Comparison of ENCODE assay signal across 11 mouse cellular contexts in the genomic region with DNA sequence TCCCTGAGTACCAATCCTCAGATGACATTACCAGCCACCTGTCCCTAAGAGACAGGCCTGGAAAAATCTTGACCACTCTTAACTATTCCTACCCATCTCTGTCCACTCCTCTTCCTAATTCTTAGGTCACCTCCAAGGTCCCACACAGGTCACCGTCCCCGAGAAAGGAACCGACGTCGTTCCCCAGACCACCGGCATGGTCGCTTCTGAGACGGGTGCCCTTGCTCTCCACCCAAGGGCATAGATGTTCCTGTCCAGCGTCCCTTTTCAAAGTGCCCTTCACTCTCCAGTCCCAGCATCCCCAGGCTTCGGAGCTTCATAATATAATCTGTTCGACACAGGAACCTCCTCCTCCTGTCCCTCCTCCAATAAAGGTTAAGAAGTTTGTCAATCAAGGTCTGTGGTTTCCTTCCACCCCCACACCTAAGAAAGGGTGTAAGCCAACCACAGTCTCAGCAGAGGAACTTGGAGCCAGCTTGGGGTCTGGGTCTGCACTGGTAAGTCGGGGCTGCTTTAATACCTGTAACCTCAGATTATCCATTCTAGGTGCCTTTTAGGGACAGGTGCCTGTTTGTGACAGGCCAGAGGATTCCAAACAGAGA. TPM values are rescaled to one million over a fixed set of nuclear protein-coding genes. Genes with fewer than 3 reads are reported as not detected.
A peak's percentile ranks its signal among the peaks of the same experiment; 100 is the strongest.
DNase-seq lines count a peak whose midpoint lies in the region; ATAC-seq and TF ChIP-seq lines count a peak whose summit lies in the region.
"Had no signal": no experiment of that assay in that cellular context is flagged by ENCODE, and none has a peak within 500 bp of the region (broad histone marks: within the 10 kb centered on the region; RNA-seq: fewer than 3 reads in every experiment).

Gene Igflr1 (plus strand): TSS at position 458 of the 602 bp plus-strand sequence.

- H3K27ac ChIP-seq in hindbrain, embryonic 12.5 days, result no peak within 1 kb of the TSS
- no peak within 1 kb of the TSS for H3K27ac ChIP-seq in hindbrain, postnatal 0 days
- H3K27ac ChIP-seq in embryonic facial prominence, embryonic 12.5 days, result no peak within 1 kb of the TSS
- H3K27ac ChIP-seq in liver, embryonic 13.5 days, result no peak within 1 kb of the TSS

- no peak for ATAC-seq in hindbrain, embryonic 12.5 days (ENCODE audit: low FRiP score)
- ATAC-seq in hindbrain, postnatal 0 days, result no peak
- peak; percentile 50 for ATAC-seq in CD4-positive, CD25-positive, alpha-beta regulatory T cell, adult 4 months
- no peak for ATAC-seq in embryonic facial prominence, embryonic 12.5 days (ENCODE audit: insufficient number of reproducible peaks, insufficient read depth, low FRiP score, low TSS enrichment)
- no peak for ATAC-seq in liver, embryonic 13.5 days (ENCODE audit: low read depth)
- ATAC-seq: Patski had no signal

- 95% methylated on average over 12 of the region's 12 CpGs for WGBS in hindbrain, embryonic 12.5 days
- WGBS in hindbrain, postnatal 0 days, result 94% methylated on average over 12 of the region's 12 CpGs
- 96% methylated on average over 12 of the region's 12 CpGs for WGBS in embryonic facial prominence, embryonic 12.5 days
- 85% methylated on average over 12 of the region's 12 CpGs for WGBS in liver, embryonic 13.5 days (ENCODE audit: insufficient replicate concordance)

- H3K27me3 ChIP-seq in hindbrain, embryonic 12.5 days, result no peaks in the 10 kb centered on the region
- no peaks in the 10 kb centered on the region for H3K27me3 ChIP-seq in hindbrain, postnatal 0 days (ENCODE audit: insufficient read depth, low read length)
- no peaks in the 10 kb centered on the region for H3K27me3 ChIP-seq in embryonic facial prominence, embryonic 12.5 days
- no peaks in the 10 kb centered on the region for H3K27me3 ChIP-seq in liver, embryonic 13.5 days
- H3K27me3 ChIP-seq: Patski had no signal

- TF ChIP-seq CTCF in hindbrain, postnatal 0 days (IDR thresholded peaks at IDR 0.05; ENCODE audit: low read depth), result no peak

- H3K4me2 ChIP-seq in hindbrain, embryonic 12.5 days (replicated peaks), result no peak within 1 kb of the TSS
- no peak within 1 kb of the TSS for H3K4me2 ChIP-seq in hindbrain, postnatal 0 days (ENCODE audit: low read depth, low read length)
- peak within 1 kb of the TSS; percentile 58 for H3K4me2 ChIP-seq in embryonic facial prominence, embryonic 12.5 days (replicated peaks)
- peak within 1 kb of the TSS; percentile 89 for H3K4me2 ChIP-seq in liver, embryonic 13.5 days

- 0 out of 2 replicates have a peak within 1 kb of the TSS, but pooled peaks have one; percentile 76 for H3K4me3 ChIP-seq in hindbrain, embryonic 12.5 days
- H3K4me3 ChIP-seq in hindbrain, postnatal 0 days (ENCODE audit: low read length), result no peak within 1 kb of the TSS
- H3K4me3 ChIP-seq in embryonic facial prominence, embryonic 12.5 days, result no peak within 1 kb of the TSS
- H3K4me3 ChIP-seq in liver, embryonic 13.5 days (replicated peaks), result peak within 1 kb of the TSS; percentile 83

- peaks cover 53% of the 10 kb centered on the region for H3K36me3 ChIP-seq in hindbrain, embryonic 12.5 days
- H3K36me3 ChIP-seq in hindbrain, postnatal 0 days (ENCODE audit: insufficient read depth, low read length), result peaks cover 43% of the 10 kb centered on the region
- peaks cover 47% of the 10 kb centered on the region for H3K36me3 ChIP-seq in embryonic facial prominence, embryonic 12.5 days
- peaks cover 55% of the 10 kb centered on the region for H3K36me3 ChIP-seq in liver, embryonic 13.5 days

- H3K9ac ChIP-seq in hindbrain, embryonic 12.5 days, result peak within 1 kb of the TSS; percentile 85; the same call in 1 of the 2 replicates
- H3K9ac ChIP-seq in hindbrain, postnatal 0 days (replicated peaks; ENCODE audit: low read length), result no peak within 1 kb of the TSS
- no peak within 1 kb of the TSS for H3K9ac ChIP-seq in embryonic facial prominence, embryonic 12.5 days
- H3K9ac ChIP-seq in liver, embryonic 13.5 days, result peak within 1 kb of the TSS; percentile 81

- peaks cover 12% of the 10 kb centered on the region for H3K4me1 ChIP-seq in hindbrain, embryonic 12.5 days
- no peaks in the 10 kb centered on the region for H3K4me1 ChIP-seq in hindbrain, postnatal 0 days (ENCODE audit: insufficient read depth, low read length)
- H3K4me1 ChIP-seq in embryonic facial prominence, embryonic 12.5 days, result peaks cover 9% of the 10 kb centered on the region
- H3K4me1 ChIP-seq in liver, embryonic 13.5 days (replicated peaks), result peaks cover 29% of the 10 kb centered on the region

- H3K9me3 ChIP-seq in hindbrain, embryonic 12.5 days (replicated peaks), result no peaks in the 10 kb centered on the region
- H3K9me3 ChIP-seq in hindbrain, postnatal 0 days (ENCODE audit: low read length), result no peaks in the 10 kb centered on the region
- no peaks in the 10 kb centered on the region for H3K9me3 ChIP-seq in embryonic facial prominence, embryonic 12.5 days
- H3K9me3 ChIP-seq in liver, embryonic 13.5 days (replicated peaks), result no peaks in the 10 kb centered on the region

- no peak for DNase-seq in hindbrain, postnatal 0 days (ENCODE audit: low spot score)
- no peak for DNase-seq in liver, embryonic 13.5 days
- no peak for DNase-seq in right cerebral cortex, postnatal 25 days
- no peak for DNase-seq in layer of hippocampus, adult 9-11 months
- no peak for DNase-seq in ovary, postnatal 10 days (ENCODE audit: low spot score)
- DNase-seq: kidney, adult 9 months had no signal

RNA-seq across cellular contexts. Expression of gene Igflr1, which starts in this region (rescaled TPM):
- polyA plus RNA-seq in hindbrain, embryonic 12.5 days (2016; fragmentation: Nextera tagmentation; extraction: Ambion mirVana), result 4.2 and 6.3 TPM in 2 replicates
- 5.6 TPM in 1 of 2 replicates, not detected in the other for total RNA-seq in hindbrain, postnatal 0 days (2014; rRNA removed)
- polyA plus RNA-seq in hindbrain, postnatal 0 days (2015; fragmentation: Nextera tagmentation; extraction: Ambion mirVana), result 2.6 and 3.4 TPM in 2 replicates
- polyA plus RNA-seq in CD4-positive, CD25-positive, alpha-beta regulatory T cell, adult 4 months (2017; shearing (Covaris generic)), result 100 to 1,000 TPM; 210 to 244 TPM
- 4.1 and 5.5 TPM in 2 replicates for polyA plus RNA-seq in embryonic facial prominence, embryonic 12.5 days (2016; fragmentation: Nextera tagmentation; extraction: Ambion mirVana)
- 1.6 and 2.1 TPM in 2 replicates for polyA plus RNA-seq in liver, embryonic 13.5 days (2015; fragmentation: Nextera tagmentation; extraction: Ambion mirVana)
- polyA plus RNA-seq: macrophage had no signal

Comparison
In these comparisons a context has a peak if more than half of its experiments do, and no peak if none do; other contexts are left out.
1. RNA of gene Igflr1 (polyA plus RNA-seq): 210 to 244 TPM in CD4-positive, CD25-positive, alpha-beta regulatory T cell, adult 4 months; 4.2 to 6.3 TPM in hindbrain, embryonic 12.5 days, 4.1 to 5.5 TPM in embryonic facial prominence, embryonic 12.5 days, 2.6 to 3.4 TPM in hindbrain, postnatal 0 days and 1.6 to 2.1 TPM in liver, embryonic 13.5 days; every median in the first group is over 10 times any median in the second.
2. H3K4me3 ChIP-seq: peak in hindbrain, embryonic 12.5 days (single experiment) and liver, embryonic 13.5 days (single experiment); none in hindbrain, postnatal 0 days (single experiment) and embryonic facial prominence, embryonic 12.5 days (single experiment).
3. H3K9ac ChIP-seq: peak in hindbrain, embryonic 12.5 days (single experiment) and liver, embryonic 13.5 days (single experiment); none in hindbrain, postnatal 0 days (single experiment) and embryonic facial prominence, embryonic 12.5 days (single experiment).
4. H3K4me2 ChIP-seq: peak in embryonic facial prominence, embryonic 12.5 days (single experiment) and liver, embryonic 13.5 days (single experiment); none in hindbrain, embryonic 12.5 days (single experiment) and hindbrain, postnatal 0 days (single experiment).